Mouse (Mus musculus) lung, embryonic 14.5 days (tissue): ENCODE measurements around the gene Ankrd27. TPM values are rescaled to one million over a fixed set of nuclear protein-coding genes. Genes with fewer than 3 reads are reported as not detected.

Experiments
- ATAC-seq: fragments of 200-750 bp; cut with Nextera tagmentation; 2 replicates; pipeline ENCODE4 v1.8.0; 2017; ENCODE audit warnings: mild to moderate bottlenecking, moderate TSS enrichment, moderate library complexity; ENCODE audit not compliant: insufficient read depth
- DNase-seq: peaks from one replicate; pipeline ENCODE4 v3.0.0-alpha.2; 2015
- H3K27ac ChIP-seq: fragments of 300-500 bp; sonication (generic); 2 replicates; pipeline ENCODE4 v1.5.1; 2014; ENCODE audit warnings: low read depth, mild to moderate bottlenecking, moderate library complexity
- H3K27me3 ChIP-seq: fragments of 300-500 bp; sonication (generic); 2 replicates; pipeline ENCODE4 v1.6.1; 2014; ENCODE audit warnings: low read length, control low read depth; ENCODE audit not compliant: insufficient read depth
- H3K36me3 ChIP-seq: fragments of 300-500 bp; sonication (generic); 2 replicates; pipeline ENCODE4 v1.6.1; 2014; ENCODE audit warnings: control low read depth; ENCODE audit not compliant: insufficient read depth
- H3K4me1 ChIP-seq: fragments of 300-500 bp; sonication (generic); 2 replicates; pipeline ENCODE4 v1.6.1; 2014; ENCODE audit warnings: antibody characterized with exemption, control low read depth; ENCODE audit not compliant: insufficient read depth
- H3K4me2 ChIP-seq: fragments of 300-500 bp; sonication (generic); 2 replicates; pipeline ENCODE4 v1.6.1; 2014; ENCODE audit warnings: mild to moderate bottlenecking
- H3K4me3 ChIP-seq: fragments of 300-500 bp; sonication (generic); 2 replicates; pipeline ENCODE4 v1.5.1; 2014; ENCODE audit warnings: low read depth, low read length
- H3K9ac ChIP-seq: fragments of 300-500 bp; sonication (generic); 2 replicates; pipeline ENCODE4 v1.6.1; 2014
- H3K9me3 ChIP-seq: fragments of 300-500 bp; sonication (generic); 2 replicates; pipeline ENCODE4 v1.6.1; 2016; ENCODE audit warnings: low read depth, low read length, control low read depth
- CTCF ChIP-seq: IDR thresholded peaks from 2 replicates; pipeline ENCODE4 v1.5.1; 2016; ENCODE audit warnings: antibody characterized with exemption, low read depth
- WGBS: fragments of 180-500 bp; shearing (Covaris S2); extraction: QIAGEN DNeasy Blood & Tissue Kit; methylation state at CpG from one replicate; pipeline ENCODE4 v1.1.7; 2014; 5-methylcytosine and 5-hydroxymethylcytosine counted together
- polyA plus RNA-seq: library from polyadenylated mRNA; unstranded; fragments of >200 nt; fragmentation: Nextera tagmentation; extraction: Ambion mirVana; gene quantifications from 2 replicates; pipeline ENCODE4 v1.2.1, GENCODE M21; 2014

Ankrd27 gene
- polyA plus RNA-seq, 1 experiment from 2014 or later, result 38.1 TPM

GRCm38 (mm10) chr7:35648239-35649069 is 62.4 kb downstream of the Ankrd27 start:
- no peak overlapping the region for H3K9ac ChIP-seq
- ATAC-seq, result no peak
- 67% methylated on average over 9 of the region's 9 CpGs for WGBS
- DNase-seq, result no peak
- H3K9me3 ChIP-seq, result no peaks in the 10 kb centered on the region
- no peak for TF ChIP-seq CTCF
- H3K4me3 ChIP-seq, result no peak overlapping the region
- H3K36me3 ChIP-seq, result peaks cover 24% of the 10 kb centered on the region
- no peaks in the 10 kb centered on the region for H3K4me1 ChIP-seq
- no peaks in the 10 kb centered on the region for H3K27me3 ChIP-seq
- H3K27ac ChIP-seq, result no peak overlapping the region
- no peak overlapping the region for H3K4me2 ChIP-seq

DNA sequence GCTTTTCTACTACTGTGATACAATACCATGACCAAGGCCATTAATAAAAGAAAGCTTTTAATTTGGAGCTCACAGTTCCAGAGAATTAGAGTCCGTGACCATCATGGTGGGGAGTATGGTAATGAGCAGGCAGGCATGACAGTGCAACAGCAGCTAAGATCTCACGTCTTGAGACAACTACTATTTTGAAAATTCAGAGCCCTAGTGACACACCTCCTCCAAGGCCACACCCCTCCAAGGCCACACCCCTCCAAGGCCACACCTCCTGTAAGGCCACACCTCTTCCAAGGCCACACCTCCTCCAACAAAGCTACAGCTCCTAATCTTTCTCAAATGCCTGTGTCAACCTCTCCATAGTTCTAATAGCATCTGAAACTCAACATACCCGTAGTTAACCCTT is 63.0 kb downstream of the Ankrd27 start:
- H3K9me3 ChIP-seq, result no peaks in the 10 kb centered on the region
- H3K4me3 ChIP-seq, result no peak overlapping the region
- H3K27ac ChIP-seq, result no peak overlapping the region
- H3K4me2 ChIP-seq, result no peak overlapping the region
- H3K27me3 ChIP-seq, result no peaks in the 10 kb centered on the region
- DNase-seq (no peak), ATAC-seq (no peak)
- no peaks in the 10 kb centered on the region for H3K4me1 ChIP-seq
- no peak overlapping the region for H3K9ac ChIP-seq
- TF ChIP-seq CTCF, result no peak
- WGBS, result 41% methylated on average over 3 of the region's 3 CpGs
- H3K36me3 ChIP-seq, result peaks cover 18% of the 10 kb centered on the region

DNA sequence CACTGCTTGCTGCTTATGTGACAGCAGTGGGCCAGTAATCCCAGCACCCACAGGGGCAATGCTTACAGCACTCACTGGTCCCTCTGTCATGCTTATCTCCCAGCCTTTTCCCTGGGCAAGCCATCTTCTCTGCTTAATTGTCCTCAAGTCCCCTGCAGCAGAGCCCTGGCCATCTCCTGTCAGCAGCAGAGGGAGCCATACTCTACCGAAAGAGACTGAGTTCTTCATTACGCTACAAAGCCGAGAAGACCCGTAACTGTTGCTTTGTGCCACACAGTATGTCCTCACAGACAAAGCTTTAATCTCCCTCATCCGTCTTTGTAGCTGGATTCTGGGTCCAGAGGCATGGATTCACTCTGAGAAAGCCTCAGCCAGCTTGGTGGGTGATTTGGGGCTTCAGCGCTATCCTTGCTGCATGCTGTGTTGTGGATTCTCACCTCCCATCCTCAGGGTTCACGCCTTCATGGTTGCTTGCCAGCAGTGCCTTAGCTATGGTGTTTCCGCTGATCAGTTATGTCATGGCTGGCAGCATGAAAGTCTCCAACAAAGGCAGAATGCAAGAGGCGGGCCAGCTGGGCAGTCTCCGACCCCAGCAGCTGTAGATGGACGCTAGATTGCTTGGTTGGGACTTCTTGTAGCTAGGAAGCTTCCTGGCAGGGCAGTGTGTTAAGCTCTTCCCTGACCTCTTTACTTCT is 64.8 kb downstream of the Ankrd27 start:
- no peak overlapping the region for H3K4me2 ChIP-seq
- H3K27me3 ChIP-seq, result no peaks in the 10 kb centered on the region
- 69% methylated on average over 11 of the region's 11 CpGs for WGBS
- peak; percentile 35; the same call in 1 of the 2 replicates for TF ChIP-seq CTCF
- no peaks in the 10 kb centered on the region for H3K9me3 ChIP-seq
- ATAC-seq (no peak), DNase-seq (peak; percentile 19)
- no peak overlapping the region for H3K9ac ChIP-seq
- peaks cover under 1% of the 10 kb centered on the region; the same call in 1 of the 2 replicates for H3K36me3 ChIP-seq
- H3K27ac ChIP-seq, result no peak overlapping the region
- H3K4me1 ChIP-seq, result no peaks in the 10 kb centered on the region
- H3K4me3 ChIP-seq, result no peak overlapping the region

DNA sequence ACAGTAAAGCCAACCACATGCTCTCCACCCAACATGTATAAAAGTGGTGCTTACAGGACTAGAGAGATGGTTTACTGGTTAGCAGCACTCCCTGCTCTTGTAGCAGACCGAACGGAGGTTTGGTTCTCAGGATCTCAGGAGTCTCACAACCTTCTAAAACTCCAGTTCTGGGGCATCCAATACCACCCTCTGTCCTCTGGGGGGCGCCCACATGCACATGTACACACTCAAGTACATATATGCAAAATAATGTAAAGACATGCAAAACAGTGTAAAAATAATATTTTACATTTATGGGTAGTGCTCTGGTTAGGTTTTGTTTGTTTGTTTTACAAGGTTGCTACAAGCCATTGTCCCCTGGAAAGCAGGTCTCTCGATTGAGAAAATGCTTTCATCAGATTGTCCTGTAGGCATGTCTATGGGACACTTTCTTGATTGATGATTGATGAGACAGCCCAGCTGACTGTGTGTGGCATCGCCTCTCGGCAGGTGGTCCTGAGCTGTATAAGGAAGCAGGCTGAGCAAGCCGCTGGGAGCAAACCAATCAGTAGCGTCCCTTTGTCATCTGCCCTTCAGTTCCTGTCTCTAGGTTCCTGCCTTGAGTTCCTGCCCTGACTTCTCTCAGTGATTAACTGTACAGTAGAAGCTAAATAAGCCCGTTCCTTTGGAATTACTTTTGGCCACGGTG is 65.7 kb downstream of the Ankrd27 start:
- Histone ChIP-seq H3K36me3 (no peaks in the 10 kb centered on the region), H3K27me3 (no peaks in the 10 kb centered on the region), H3K9me3 (no peaks in the 10 kb centered on the region), H3K9ac (no peak overlapping the region), H3K4me3 (no peak overlapping the region), H3K27ac (no peak overlapping the region), H3K4me2 (no peak overlapping the region), H3K4me1 (no peaks in the 10 kb centered on the region)
- TF ChIP-seq CTCF, result 0 out of 2 replicates have a peak, but pooled peaks have one; percentile 7
- DNase-seq, result no peak
- WGBS, result 79% methylated on average over 10 of the region's 10 CpGs
- no peak for ATAC-seq

DNA sequence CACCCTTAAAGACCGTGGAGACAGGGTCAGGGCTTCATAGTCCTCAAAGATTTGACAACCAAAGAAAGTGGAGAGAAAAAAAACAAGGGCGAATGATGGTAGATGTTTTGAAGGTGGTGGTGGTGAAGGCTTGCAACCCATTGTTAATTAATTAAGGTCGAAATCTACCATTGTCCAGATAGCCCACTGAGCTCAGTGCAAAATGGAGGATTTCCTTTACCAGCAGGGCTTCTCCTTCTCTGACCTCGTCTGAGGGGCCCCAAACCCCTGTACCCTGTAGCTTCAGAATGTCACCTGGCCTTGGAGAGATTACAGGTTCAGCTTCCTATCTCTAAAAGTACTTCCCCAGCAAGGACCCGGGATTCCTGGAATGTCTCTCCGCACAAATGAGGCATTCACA is 71.8 kb downstream of the Ankrd27 start:
- WGBS, result 44% methylated on average over 6 of the region's 6 CpGs
- ATAC-seq (no peak), DNase-seq (no peak)
- H3K9me3 ChIP-seq, result no peaks in the 10 kb centered on the region
- H3K4me1 ChIP-seq, result no peaks in the 10 kb centered on the region
- no peak overlapping the region for H3K4me2 ChIP-seq
- no peak overlapping the region for H3K9ac ChIP-seq
- no peaks in the 10 kb centered on the region for H3K36me3 ChIP-seq
- H3K27ac ChIP-seq, result no peak overlapping the region
- H3K27me3 ChIP-seq, result no peaks in the 10 kb centered on the region
- H3K4me3 ChIP-seq, result no peak overlapping the region
- TF ChIP-seq CTCF, result no peak

DNA sequence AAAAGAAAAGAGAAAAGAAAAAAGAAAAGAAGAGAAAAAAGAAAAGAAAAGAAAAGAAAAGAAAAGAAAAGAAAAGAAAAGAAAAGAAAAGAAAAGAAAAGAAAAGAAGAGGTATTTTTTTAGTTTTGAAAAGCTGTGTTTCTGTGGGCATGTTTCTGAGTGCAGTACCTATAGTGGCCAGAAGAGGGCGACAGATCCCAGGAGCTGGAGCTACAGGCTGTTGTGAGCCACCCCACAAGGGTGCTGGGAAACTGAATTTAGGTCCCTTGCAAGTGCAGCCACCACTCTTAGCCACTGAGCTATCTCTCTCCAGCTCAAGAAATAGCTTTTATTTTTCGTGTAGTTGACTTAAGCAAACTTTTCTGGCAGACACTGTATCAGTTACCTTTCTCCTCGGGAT is 73.1 kb downstream of the Ankrd27 start:
- no peaks in the 10 kb centered on the region for H3K27me3 ChIP-seq
- 55% methylated on average over 3 of the region's 3 CpGs for WGBS
- DNase-seq (peak; percentile 38), ATAC-seq (no peak)
- H3K36me3 ChIP-seq, result no peaks in the 10 kb centered on the region
- TF ChIP-seq CTCF, result peak; percentile 72
- H3K9me3 ChIP-seq, result no peaks in the 10 kb centered on the region
- H3K4me3 ChIP-seq, result no peak overlapping the region
- H3K9ac ChIP-seq, result no peak overlapping the region
- no peaks in the 10 kb centered on the region for H3K4me1 ChIP-seq
- H3K27ac ChIP-seq, result no peak overlapping the region
- no peak overlapping the region for H3K4me2 ChIP-seq
